Mouse (Mus musculus) midbrain, embryonic 15.5 days (tissue): Measurements from ENCODE around the gene Pik3r4. TPM values are rescaled to one million over a fixed set of nuclear protein-coding genes. Genes with fewer than 3 reads are reported as not detected.
A peak's percentile ranks its signal among the peaks of the same experiment; 100 is the strongest.
"Not testable (repeated sequence)": the region's sequence is repeated elsewhere in the genome, so short reads cannot be mapped to it uniquely, and the experiment has no call there.

ENCODE experiments used
- ATAC-seq: fragments of 200-750 bp; cut with Nextera tagmentation; replicated peaks from 2 replicates; pipeline ENCODE4 v1.8.0; 2017; ENCODE audit warnings: moderate TSS enrichment
- H3K27ac ChIP-seq: fragments of 300-500 bp; sonication (generic); 2 replicates; pipeline ENCODE4 v1.5.1; 2015; ENCODE audit warnings: mild to moderate bottlenecking, inconsistent platforms
- H3K27me3 ChIP-seq: fragments of 300-500 bp; sonication (generic); replicated peaks from 2 replicates; pipeline ENCODE4 v1.6.1; 2015; ENCODE audit warnings: inconsistent platforms
- H3K36me3 ChIP-seq: fragments of 300-500 bp; sonication (generic); replicated peaks from 2 replicates; pipeline ENCODE4 v1.6.1; 2015; ENCODE audit warnings: inconsistent platforms
- H3K4me1 ChIP-seq: fragments of 300-500 bp; sonication (generic); 2 replicates; pipeline ENCODE4 v1.6.1; 2015; ENCODE audit warnings: inconsistent platforms
- H3K4me2 ChIP-seq: fragments of 300-500 bp; sonication (generic); 2 replicates; pipeline ENCODE4 v1.6.1; 2015; ENCODE audit warnings: inconsistent platforms, mild to moderate bottlenecking, moderate library complexity
- H3K4me3 ChIP-seq: fragments of 300-500 bp; sonication (generic); 2 replicates; pipeline ENCODE4 v1.5.1; 2015; ENCODE audit warnings: mild to moderate bottlenecking, inconsistent platforms
- H3K9ac ChIP-seq: fragments of 300-500 bp; sonication (generic); 2 replicates; pipeline ENCODE4 v1.6.1; 2015; ENCODE audit warnings: mild to moderate bottlenecking, inconsistent platforms
- H3K9me3 ChIP-seq: fragments of 300-500 bp; sonication (generic); 2 replicates; pipeline ENCODE4 v1.6.1; 2016; ENCODE audit warnings: inconsistent platforms
- WGBS: fragments of 180-500 bp; shearing (Covaris S2); methylation state at CpG from one replicate; pipeline ENCODE4 v1.1.7; 2015; ENCODE audit warnings: mixed read lengths; 5-methylcytosine and 5-hydroxymethylcytosine counted together
- polyA plus RNA-seq: library from polyadenylated mRNA; unstranded; fragments of >200 nt; fragmentation: Nextera tagmentation; extraction: Ambion mirVana; gene quantifications from 2 replicates; pipeline ENCODE4 v1.2.1, GENCODE M21; 2015

Gene Pik3r4
- polyA plus RNA-seq: 18.5 and 18.8 TPM in 2 replicates

DNA sequence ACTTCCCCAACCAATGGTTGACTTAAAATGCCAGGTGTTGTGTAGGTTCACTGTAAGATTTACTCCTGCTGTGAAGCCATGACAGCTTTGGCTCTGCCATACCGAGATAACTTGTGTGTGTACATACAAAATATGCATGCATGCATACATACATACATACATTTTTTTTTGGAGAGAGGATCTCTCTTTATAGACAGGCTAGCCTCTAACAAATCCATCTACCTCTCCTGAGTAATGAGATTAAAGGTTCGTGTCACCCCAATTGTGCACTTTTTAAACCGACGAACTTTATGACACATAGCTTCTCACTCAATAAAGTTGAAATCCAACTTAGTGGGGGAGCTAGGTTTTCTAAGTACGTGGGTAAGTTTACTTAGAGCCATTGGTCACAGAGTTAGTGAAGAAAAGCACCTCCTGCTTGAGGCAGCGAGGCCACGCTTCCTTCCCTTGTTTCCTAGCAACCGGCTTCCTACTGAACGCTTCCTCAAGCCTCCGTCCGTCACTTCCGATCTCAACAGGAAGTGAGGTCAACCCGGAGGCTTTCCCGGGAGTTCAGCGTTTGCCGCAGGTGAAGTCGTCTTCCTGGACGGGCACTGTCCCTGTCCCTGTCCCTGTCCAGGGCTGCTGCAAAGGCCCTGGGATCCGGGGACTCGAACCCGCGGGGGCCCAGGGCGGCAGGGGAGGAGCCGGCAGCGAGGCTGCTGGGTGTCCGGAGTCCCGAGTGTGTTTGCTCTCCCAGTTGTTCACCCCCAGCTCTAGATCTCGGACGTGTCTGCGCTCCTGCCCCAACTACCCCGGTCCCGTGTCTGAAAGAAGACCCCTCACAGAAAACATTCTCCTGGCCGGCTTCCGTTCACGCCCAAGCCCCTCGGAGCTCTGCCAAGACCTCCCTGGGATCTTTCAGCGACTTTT, at the start of gene Pik3r4:
Gene Pik3r4, plus strand, starts transcription at position 519 of the 912 bp plus-strand sequence.
- H3K4me3 ChIP-seq: peak within 1 kb of the TSS; percentile 89
- 4% methylated on average over 34 of the region's 37 CpGs for WGBS

GRCm38 (mm10) chr9:105598906-105599305, 43.9 kb upstream of the Pik3r4 start:
- Histone ChIP-seq H3K27me3 (no peaks in the 10 kb centered on the region), H3K9ac (no peak overlapping the region), H3K9me3 (no peaks in the 10 kb centered on the region), H3K27ac (no peak overlapping the region), H3K4me3 (no peak overlapping the region), H3K36me3 (no peaks in the 10 kb centered on the region), H3K4me2 (no peak overlapping the region), H3K4me1 (no peaks in the 10 kb centered on the region)
- ATAC-seq: no peak
- 83% methylated on average over 4 of the region's 4 CpGs for whole genome bisulfite sequencing

More for the DNA sequence above, at the start of gene Pik3r4:
- H3K27me3 ChIP-seq: no peaks in the 10 kb centered on the region
- ATAC-seq: peak; percentile 94
- no peaks in the 10 kb centered on the region for H3K36me3 ChIP-seq
- H3K9me3 ChIP-seq: no peaks in the 10 kb centered on the region
- peak within 1 kb of the TSS; percentile 75 for H3K4me2 ChIP-seq
- H3K27ac ChIP-seq: peak within 1 kb of the TSS; percentile 72
- peak within 1 kb of the TSS; percentile 89 for H3K9ac ChIP-seq
- H3K4me1 ChIP-seq: peaks cover 19% of the 10 kb centered on the region

GRCm38 (mm10) chr9:105611980-105612771, 30.6 kb upstream of the Pik3r4 start:
- WGBS: 86% methylated on average over 15 of the region's 15 CpGs
- no peaks in the 10 kb centered on the region for H3K9me3 ChIP-seq
- no peaks in the 10 kb centered on the region for H3K36me3 ChIP-seq
- ATAC-seq: no peak
- no peak overlapping the region for H3K4me2 ChIP-seq
- 0 out of 2 replicates have a peak, but pooled peaks cover 4% of the 10 kb centered on the region for H3K4me1 ChIP-seq
- no peaks in the 10 kb centered on the region for H3K27me3 ChIP-seq
- no peak overlapping the region for H3K9ac ChIP-seq
- H3K27ac ChIP-seq: no peak overlapping the region
- H3K4me3 ChIP-seq: no peak overlapping the region

DNA sequence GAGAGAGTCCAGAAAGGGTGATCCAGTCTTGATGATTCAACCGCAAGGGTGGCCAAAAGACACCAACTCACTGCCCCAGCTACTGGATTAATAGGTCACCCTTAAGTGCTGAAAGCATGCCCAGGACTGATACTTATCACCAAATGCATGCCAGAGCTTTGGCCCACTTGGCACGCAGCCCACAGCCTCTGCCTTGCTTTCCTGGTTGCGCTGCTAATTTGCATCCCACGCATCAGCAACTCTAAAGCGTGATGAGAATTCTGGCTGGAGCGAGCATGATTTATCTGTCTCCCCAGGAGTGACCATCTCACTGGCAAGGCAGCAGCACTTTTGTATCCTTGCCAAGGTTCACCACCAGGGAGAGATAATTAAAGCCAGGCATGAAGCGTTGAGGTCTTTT, 29.9 kb upstream of the Pik3r4 start:
- no peak overlapping the region for H3K9ac ChIP-seq
- no peak overlapping the region for H3K4me2 ChIP-seq
- 0 out of 2 replicates have a peak, but pooled peaks cover 4% of the 10 kb centered on the region for H3K4me1 ChIP-seq
- H3K36me3 ChIP-seq: no peaks in the 10 kb centered on the region
- no peaks in the 10 kb centered on the region for H3K27me3 ChIP-seq
- no peak overlapping the region for H3K4me3 ChIP-seq
- H3K9me3 ChIP-seq: no peaks in the 10 kb centered on the region
- 0 out of 2 replicates have a peak overlapping the region, but pooled peaks have one; percentile 2 for H3K27ac ChIP-seq
- 55% methylated on average over 7 of the region's 7 CpGs for WGBS
- ATAC-seq: no peak

- no peaks in the 10 kb centered on the region for H3K9me3 ChIP-seq
- no peak overlapping the region for H3K4me3 ChIP-seq
- ATAC-seq: no peak
- H3K9ac ChIP-seq: no peak overlapping the region
- no peaks in the 10 kb centered on the region for H3K36me3 ChIP-seq
- 79% methylated on average over 2 of the region's 2 CpGs for WGBS
- H3K4me2 ChIP-seq: no peak overlapping the region
- no peaks in the 10 kb centered on the region for H3K27me3 ChIP-seq
- H3K4me1 ChIP-seq: 0 out of 2 replicates have a peak, but pooled peaks cover 4% of the 10 kb centered on the region
- H3K27ac ChIP-seq: no peak overlapping the region
These were observed 26.8 kb upstream of the Pik3r4 start for GRCm38 (mm10) chr9:105615952-105616351.

- H3K4me3 ChIP-seq: not testable (repeated sequence)
These were observed 25.5 kb upstream of the Pik3r4 start for GRCm38 (mm10) chr9:105617274-105617673.

DNA sequence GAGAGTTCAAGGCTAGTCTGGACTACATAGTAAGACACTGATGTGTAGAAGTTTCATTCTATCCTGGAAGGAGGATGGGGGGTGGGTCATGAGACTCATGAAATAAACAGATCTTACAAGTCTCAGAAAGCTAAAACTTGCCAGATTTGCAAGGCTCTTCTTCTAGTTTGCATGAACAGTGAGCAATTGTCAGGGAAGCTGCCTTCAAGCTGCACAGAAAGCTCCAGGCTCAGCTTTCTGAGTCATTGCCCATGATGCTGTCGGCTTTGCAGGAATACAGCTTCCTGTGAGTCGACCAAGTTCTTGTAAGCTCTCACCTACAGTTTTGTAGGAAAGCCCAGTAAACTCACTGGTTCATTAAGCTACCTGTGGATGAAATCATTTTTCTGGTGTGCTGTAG, 8.8 kb upstream of the Pik3r4 start:
- no peaks in the 10 kb centered on the region for H3K36me3 ChIP-seq
- H3K27me3 ChIP-seq: no peaks in the 10 kb centered on the region
- no peaks in the 10 kb centered on the region for H3K4me1 ChIP-seq
- H3K27ac ChIP-seq: no peak overlapping the region
- no peak overlapping the region for H3K9ac ChIP-seq
- H3K4me3 ChIP-seq: no peak overlapping the region
- no peak overlapping the region for H3K4me2 ChIP-seq
- ATAC-seq: no peak
- no peaks in the 10 kb centered on the region for H3K9me3 ChIP-seq
- WGBS: 91% methylated on average over 2 of the region's 2 CpGs

More at GRCm38 (mm10) chr9:105617274-105617673, 25.5 kb upstream of the Pik3r4 start:
- not testable (repeated sequence) for H3K27me3 ChIP-seq, H3K4me1 ChIP-seq, H3K9me3 ChIP-seq, ATAC-seq, H3K36me3 ChIP-seq, H3K27ac ChIP-seq, H3K4me2 ChIP-seq, H3K9ac ChIP-seq

- not testable (repeated sequence) for H3K4me3 ChIP-seq, H3K4me2 ChIP-seq, H3K27me3 ChIP-seq, H3K27ac ChIP-seq, H3K9me3 ChIP-seq, H3K36me3 ChIP-seq, H3K9ac ChIP-seq, ATAC-seq
- H3K4me1 ChIP-seq: peaks cover 19% of the 10 kb centered on the region
- WGBS: 70% methylated on average over 6 of the region's 6 CpGs
These were observed 1.4 kb upstream of the Pik3r4 start for GRCm38 (mm10) chr9:105641377-105641776.

- H3K27me3 ChIP-seq: no peaks in the 10 kb centered on the region
- H3K9ac ChIP-seq: no peak overlapping the region
- ATAC-seq: no peak
- peaks cover 29% of the 10 kb centered on the region; the same call in 1 of the 2 replicates for H3K36me3 ChIP-seq
- no peak overlapping the region for H3K4me3 ChIP-seq
- 80% methylated on average over 2 of the region's 2 CpGs for WGBS
- H3K27ac ChIP-seq: no peak overlapping the region
- no peak overlapping the region for H3K4me2 ChIP-seq
- no peaks in the 10 kb centered on the region for H3K4me1 ChIP-seq
- no peaks in the 10 kb centered on the region for H3K9me3 ChIP-seq
These were observed 13.4 kb downstream of the Pik3r4 start for GRCm38 (mm10) chr9:105656189-105656588.

DNA sequence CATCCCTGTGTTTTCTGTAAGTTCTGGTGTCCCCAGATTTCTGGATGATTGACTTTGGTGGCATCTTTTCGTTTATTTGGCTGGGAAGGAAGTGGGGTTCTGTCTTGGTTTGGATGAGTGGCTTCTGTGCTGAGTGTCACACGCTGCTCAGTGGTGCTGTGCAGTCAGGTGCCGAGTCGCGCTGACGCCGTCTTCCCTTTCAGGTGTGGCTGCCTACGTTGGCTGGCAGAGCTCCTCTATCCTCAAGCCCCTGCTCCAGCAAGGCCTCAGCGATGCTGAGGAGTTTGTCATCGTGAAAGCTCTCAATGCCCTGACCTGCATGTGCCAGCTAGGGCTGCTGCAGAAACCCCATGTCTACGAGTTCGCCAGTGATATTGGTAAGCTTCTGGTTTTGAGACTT, 15.4 kb downstream of the Pik3r4 start:
- no peak overlapping the region for H3K4me2 ChIP-seq
- no peak overlapping the region for H3K27ac ChIP-seq
- no peak overlapping the region for H3K9ac ChIP-seq
- H3K9me3 ChIP-seq: no peaks in the 10 kb centered on the region
- no peaks in the 10 kb centered on the region for H3K4me1 ChIP-seq
- ATAC-seq: no peak
- H3K27me3 ChIP-seq: no peaks in the 10 kb centered on the region
- 93% methylated on average over 12 of the region's 12 CpGs for WGBS
- H3K4me3 ChIP-seq: no peak overlapping the region
- H3K36me3 ChIP-seq: peaks cover 26% of the 10 kb centered on the region

DNA sequence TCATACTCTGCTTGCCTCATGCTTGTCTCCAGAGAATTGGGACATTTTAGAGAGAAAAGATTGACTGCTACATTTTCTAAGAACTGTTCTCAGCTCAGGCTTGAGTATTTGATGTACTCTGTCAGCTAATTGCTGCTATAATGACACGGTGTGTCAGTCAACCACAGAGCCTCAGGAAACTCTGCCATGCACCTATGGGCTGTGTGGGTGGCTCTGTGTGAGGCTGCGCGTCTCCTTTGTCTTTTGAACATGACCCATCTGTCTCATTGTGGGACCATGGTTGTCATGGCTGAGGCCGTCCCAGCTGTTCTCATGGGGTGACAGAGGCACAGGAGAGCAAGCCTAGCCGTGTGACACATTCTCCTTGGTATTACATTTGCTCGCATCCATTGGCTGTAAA, 17.1 kb downstream of the Pik3r4 start:
- ATAC-seq: no peak
- 72% methylated on average over 6 of the region's 6 CpGs for WGBS
- H3K4me3 ChIP-seq: no peak overlapping the region
- no peak overlapping the region for H3K27ac ChIP-seq
- H3K4me1 ChIP-seq: no peaks in the 10 kb centered on the region
- H3K9me3 ChIP-seq: no peaks in the 10 kb centered on the region
- H3K9ac ChIP-seq: no peak overlapping the region
- H3K27me3 ChIP-seq: no peaks in the 10 kb centered on the region
- H3K36me3 ChIP-seq: peaks cover 28% of the 10 kb centered on the region
- H3K4me2 ChIP-seq: no peak overlapping the region

- Histone ChIP-seq H3K36me3 (peaks cover 41% of the 10 kb centered on the region), H3K27ac (no peak overlapping the region), H3K4me3 (no peak overlapping the region), H3K4me2 (no peak overlapping the region), H3K27me3 (no peaks in the 10 kb centered on the region), H3K4me1 (no peaks in the 10 kb centered on the region), H3K9ac (no peak overlapping the region), H3K9me3 (no peaks in the 10 kb centered on the region)
- WGBS: 89% methylated on average over 7 of the region's 7 CpGs
- ATAC-seq: no peak
These were observed 22.5 kb downstream of the Pik3r4 start for GRCm38 (mm10) chr9:105665269-105665668.
